Mouse (Mus musculus) kidney, adult 2 months (tissue): ENCODE results near the gene Dnah8. TPM values are rescaled to one million over a fixed set of nuclear protein-coding genes. Genes with fewer than 3 reads are reported as not detected.
A peak's percentile ranks its signal among the peaks of the same experiment; 100 is the strongest.

ENCODE experiments used
- DNase-seq: peaks from one replicate; pipeline ENCODE4 v3.0.0; 2021
- H3K27ac ChIP-seq: fragments of 200-500 bp; 2 replicates; pipeline ENCODE4 v1.5.1; 2012; ENCODE audit warnings: low read depth, low read length, control low read depth, inconsistent platforms; ENCODE audit not compliant: insufficient read depth
- H3K27me3 ChIP-seq: fragments of 200-500 bp; replicated peaks from 2 replicates; pipeline ENCODE4 v1.6.1; 2012; ENCODE audit warnings: mild to moderate bottlenecking, moderate library complexity, low read length, inconsistent platforms; ENCODE audit not compliant: control insufficient read depth, insufficient read depth
- H3K36me3 ChIP-seq: fragments of 200-500 bp; 2 replicates; pipeline ENCODE4 v1.6.1; 2012; ENCODE audit warnings: mild to moderate bottlenecking, moderate library complexity, low read length, inconsistent platforms; ENCODE audit not compliant: control insufficient read depth, insufficient read depth
- H3K4me1 ChIP-seq: fragments of 200-500 bp; 2 replicates; pipeline ENCODE4 v1.6.1; 2011; ENCODE audit warnings: low read length; ENCODE audit not compliant: control insufficient read depth, insufficient read depth
- H3K4me3 ChIP-seq: fragments of 200-500 bp; 2 replicates; pipeline ENCODE4 v1.5.1; 2011; ENCODE audit warnings: mild to moderate bottlenecking, low read depth, low read length, control low read depth; ENCODE audit not compliant: insufficient read depth
- CTCF ChIP-seq: fragments of 200-500 bp; conservative IDR thresholded peaks from 2 replicates; pipeline ENCODE4 v1.5.1; 2011; ENCODE audit warnings: low read depth, mild to moderate bottlenecking, control low read depth, low read length, moderate library complexity, mixed read lengths; ENCODE audit not compliant: insufficient read depth, insufficient read length
- POLR2A ChIP-seq: fragments of 200-500 bp; IDR thresholded peaks from one replicate; pipeline ENCODE4 v1.6.1; 2011; ENCODE audit warnings: low read depth, low read length, control low read depth
- WGBS: fragments of 180-500 bp; shearing (Covaris S2); methylation state at CpG from one replicate; pipeline ENCODE4 v1.1.7; 2018; 5-methylcytosine and 5-hydroxymethylcytosine counted together
- polyA plus RNA-seq: library from polyadenylated mRNA; depleted of rRNA; stranded (reverse); fragments of >200 nt; gene quantifications from 2 replicates; pipeline ENCODE4 v1.2.3, GENCODE M21; 2012

The Dnah8 gene
- polyA plus RNA-seq, 1 experiment = 1.2 TPM

DNA sequence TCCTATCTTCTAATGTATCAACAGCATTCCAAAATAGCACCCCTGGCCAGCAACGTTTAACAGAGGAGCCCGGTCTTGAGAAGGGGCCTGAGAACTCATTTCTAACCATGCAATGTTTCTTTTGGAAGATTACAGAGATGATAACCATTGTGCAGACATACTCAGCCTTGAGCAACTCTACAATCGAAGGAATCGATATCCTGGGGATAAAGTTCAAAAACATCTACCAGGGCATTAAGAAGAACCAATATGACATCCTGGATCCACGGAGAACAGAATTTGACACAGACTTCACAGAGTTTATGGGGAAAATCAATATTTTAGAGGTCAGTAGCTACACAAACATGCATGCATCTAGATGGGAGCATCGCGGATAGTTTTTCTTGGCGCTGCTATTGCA lies 39.0 kb downstream of the Dnah8 start:
- Histone ChIP-seq H3K4me1 (no peaks in the 10 kb centered on the region), H3K27me3 (no peaks in the 10 kb centered on the region), H3K27ac (no peak overlapping the region), H3K36me3 (no peaks in the 10 kb centered on the region), H3K4me3 (no peak overlapping the region)
- WGBS = 87% methylated on average over 8 of the region's 8 CpGs
- DNase-seq = no peak
- TF ChIP-seq POLR2A (no peak), CTCF (no peak)

- no peak overlapping the region for H3K4me3 ChIP-seq
- TF ChIP-seq CTCF = no peak
- TF ChIP-seq POLR2A = no peak
- H3K27ac ChIP-seq = no peak overlapping the region
- H3K4me1 ChIP-seq = no peaks in the 10 kb centered on the region
- H3K36me3 ChIP-seq = no peaks in the 10 kb centered on the region
- WGBS = 75% methylated on average over 5 of the region's 5 CpGs
- no peaks in the 10 kb centered on the region for H3K27me3 ChIP-seq
- DNase-seq = no peak
These were observed 40.7 kb downstream of the Dnah8 start for GRCm38 (mm10) chr17:30664856-30665255.

DNA sequence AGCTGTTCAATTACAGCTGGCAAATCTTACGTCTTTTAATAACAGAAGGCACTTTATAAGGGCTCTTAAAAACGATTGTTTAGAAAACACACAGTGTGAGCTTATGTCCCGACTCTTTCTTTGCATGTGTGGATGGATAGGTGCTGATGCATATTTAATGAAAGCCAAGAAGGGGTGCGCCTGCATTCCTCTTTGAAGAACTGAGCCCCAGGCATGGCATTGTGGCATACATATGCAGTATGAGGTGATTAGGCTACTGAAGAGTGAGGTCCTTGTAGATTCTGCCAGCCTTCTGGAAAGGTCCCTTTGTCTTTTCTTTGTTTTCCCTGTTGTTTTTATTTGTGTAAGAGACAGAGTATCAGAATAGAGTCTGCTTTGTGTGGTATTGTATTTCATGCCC lies 48.4 kb downstream of the Dnah8 start:
- no peaks in the 10 kb centered on the region for H3K4me1 ChIP-seq
- no peaks in the 10 kb centered on the region for H3K36me3 ChIP-seq
- no peak overlapping the region for H3K4me3 ChIP-seq
- DNase-seq = no peak
- H3K27me3 ChIP-seq = no peaks in the 10 kb centered on the region
- 69% methylated on average over 4 of the region's 4 CpGs for WGBS
- H3K27ac ChIP-seq = no peak overlapping the region
- TF ChIP-seq POLR2A = no peak
- TF ChIP-seq CTCF = no peak

GRCm38 (mm10) chr17:30673023-30673422 lies 48.9 kb downstream of the Dnah8 start:
- H3K27ac ChIP-seq = no peak overlapping the region
- TF ChIP-seq CTCF (no peak), POLR2A (no peak)
- no peaks in the 10 kb centered on the region for H3K36me3 ChIP-seq
- no peak overlapping the region for H3K4me3 ChIP-seq
- no peak for DNase-seq
- WGBS = 93% methylated on average over 6 of the region's 6 CpGs
- H3K27me3 ChIP-seq = no peaks in the 10 kb centered on the region
- H3K4me1 ChIP-seq = no peaks in the 10 kb centered on the region

DNA sequence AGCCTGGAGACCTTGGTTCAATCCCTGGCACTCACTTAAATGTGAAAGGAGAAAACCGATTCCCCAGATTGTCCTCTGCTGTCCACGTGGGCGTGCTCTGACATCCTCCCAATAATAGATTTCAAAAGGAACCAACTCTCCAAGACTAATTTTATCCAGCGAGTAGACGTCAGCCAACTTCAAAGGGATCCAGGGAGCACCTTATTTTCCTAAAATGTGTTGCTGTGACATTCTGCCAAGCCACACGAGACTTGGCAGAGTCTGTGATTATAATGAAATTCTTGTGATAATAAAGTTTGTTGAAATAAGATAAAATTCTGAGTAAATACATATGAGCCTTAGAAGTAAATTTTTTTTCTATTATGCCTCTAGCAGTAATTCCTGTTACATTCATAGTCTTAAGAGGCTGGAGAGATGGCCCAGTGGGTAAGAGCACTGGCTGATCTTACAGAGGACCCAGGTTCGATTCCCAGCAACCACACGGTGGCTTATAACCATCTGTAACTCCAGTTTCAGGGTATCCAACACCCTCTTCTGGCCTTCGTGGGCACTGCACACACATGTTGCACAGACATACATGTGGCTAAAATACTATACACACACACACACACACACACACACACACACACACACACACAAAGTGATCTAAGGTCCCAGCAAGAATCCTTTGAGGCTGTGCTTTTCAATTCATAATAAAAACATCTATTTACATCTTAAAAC lies 51.0 kb downstream of the Dnah8 start:
- DNase-seq = no peak
- H3K27me3 ChIP-seq = no peaks in the 10 kb centered on the region
- no peaks in the 10 kb centered on the region for H3K4me1 ChIP-seq
- WGBS = 83% methylated on average over 9 of the region's 9 CpGs
- TF ChIP-seq CTCF (no peak), POLR2A (no peak)
- H3K27ac ChIP-seq = no peak overlapping the region
- H3K36me3 ChIP-seq = no peaks in the 10 kb centered on the region
- no peak overlapping the region for H3K4me3 ChIP-seq

DNA sequence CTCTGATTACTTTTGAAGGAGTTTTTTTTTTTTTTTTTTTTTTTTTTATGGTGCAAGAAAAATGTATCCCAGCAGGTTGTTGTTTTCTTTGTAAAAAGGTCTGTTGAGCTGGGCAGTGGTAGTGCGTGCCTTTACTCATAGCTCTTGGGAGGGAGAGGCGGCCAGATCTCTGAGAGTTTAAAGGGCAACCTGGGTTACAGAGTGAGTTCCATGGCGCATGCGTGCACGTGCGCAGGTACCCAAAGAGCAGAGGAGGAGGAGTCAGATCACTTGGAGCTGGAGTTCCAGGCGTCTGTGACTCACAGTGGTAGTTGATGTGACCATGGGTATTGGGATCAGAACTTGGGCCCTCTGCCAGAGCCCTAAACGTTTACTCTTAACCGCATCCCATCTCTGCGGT lies 54.4 kb downstream of the Dnah8 start:
- DNase-seq = no peak
- no peaks in the 10 kb centered on the region for H3K36me3 ChIP-seq
- H3K4me1 ChIP-seq = no peaks in the 10 kb centered on the region
- no peak overlapping the region for H3K4me3 ChIP-seq
- H3K27me3 ChIP-seq = no peaks in the 10 kb centered on the region
- 93% methylated on average over 10 of the region's 10 CpGs for WGBS
- no peak for TF ChIP-seq CTCF
- H3K27ac ChIP-seq = no peak overlapping the region

DNA sequence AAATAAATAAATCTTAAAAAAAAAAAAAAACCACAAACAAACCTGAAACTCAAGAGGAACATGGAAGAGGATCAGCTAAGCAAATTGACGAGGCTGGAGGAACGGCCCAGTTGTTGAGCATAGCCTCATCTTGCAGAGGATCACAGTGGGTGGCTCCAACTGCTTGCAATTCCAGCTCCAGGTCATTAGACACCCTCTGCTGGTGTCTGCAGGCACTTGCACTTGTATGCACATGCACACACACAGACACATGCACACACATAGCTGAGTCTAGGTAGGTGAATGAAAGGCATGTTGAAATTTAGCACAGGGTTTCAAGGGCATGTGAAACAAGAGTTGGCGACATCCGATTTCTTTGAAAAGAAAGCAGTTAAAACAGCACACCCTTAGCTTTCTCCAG lies 55.5 kb downstream of the Dnah8 start:
- Histone ChIP-seq H3K4me3 (no peak overlapping the region), H3K4me1 (no peaks in the 10 kb centered on the region), H3K27ac (no peak overlapping the region), H3K36me3 (no peaks in the 10 kb centered on the region), H3K27me3 (no peaks in the 10 kb centered on the region)
- TF ChIP-seq CTCF (0 out of 2 replicates have a peak, but pooled peaks have one; percentile 6), POLR2A (no peak)
- 94% methylated on average over 4 of the region's 4 CpGs for WGBS
- DNase-seq = no peak
